19 mouse cellular contexts compared by ENCODE assay signal in the genomic region with DNA sequence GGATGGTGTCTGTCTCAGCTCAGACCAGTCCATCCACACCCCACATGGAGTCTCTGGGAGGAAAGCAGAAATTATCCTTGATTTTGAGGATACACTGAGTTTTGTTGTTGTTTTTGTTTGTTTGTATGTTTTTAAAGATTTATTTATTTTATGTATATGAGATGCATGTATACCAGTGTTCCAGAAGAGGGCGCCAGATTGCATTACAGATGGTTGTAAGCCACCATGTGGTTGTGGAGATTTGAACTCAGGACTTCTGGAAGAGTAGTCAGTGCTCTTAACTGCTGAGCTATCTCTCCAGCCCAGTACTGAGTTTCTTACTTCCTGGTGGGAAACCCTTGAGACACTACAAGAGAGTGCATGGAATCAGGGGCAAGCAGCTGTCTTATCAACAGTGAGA. TPM values are rescaled to one million over a fixed set of nuclear protein-coding genes. Genes with fewer than 3 reads are reported as not detected.
A peak's percentile ranks its signal among the peaks of the same experiment; 100 is the strongest.
DNase-seq lines count a peak whose midpoint lies in the region; ATAC-seq and TF ChIP-seq lines count a peak whose summit lies in the region.
"Had no signal": no experiment of that assay in that cellular context is flagged by ENCODE, and none has a peak within 500 bp of the region (broad histone marks: within the 10 kb centered on the region; RNA-seq: fewer than 3 reads in every experiment).

No protein-coding gene starts in this region.

- H3K27ac ChIP-seq in kidney, adult 2 months (ENCODE audit: insufficient read depth, low read depth, low read length) = no peak overlapping the region
- H3K27ac ChIP-seq in midbrain, embryonic 10.5 days (replicated peaks) = 0 out of 2 replicates have a peak overlapping the region, but pooled peaks have one; percentile 28
- H3K27ac ChIP-seq in midbrain, embryonic 15.5 days = no peak overlapping the region
- H3K27ac ChIP-seq in stomach, postnatal 0 days (replicated peaks) = no peak overlapping the region
- H3K27ac ChIP-seq: hindbrain, embryonic 12.5 days; limb, embryonic 12.5 days; stomach, embryonic 15.5 days had no signal

- H3K4me3 ChIP-seq in kidney, adult 2 months (ENCODE audit: insufficient read depth, low read depth, low read length) = no peak overlapping the region
- no peak overlapping the region for H3K4me3 ChIP-seq in midbrain, embryonic 10.5 days
- no peak overlapping the region for H3K4me3 ChIP-seq in midbrain, embryonic 15.5 days
- H3K4me3 ChIP-seq in stomach, postnatal 0 days (ENCODE audit: low read depth, low read length) = no peak overlapping the region
- H3K4me3 ChIP-seq: hindbrain, embryonic 12.5 days; limb, embryonic 12.5 days; myocyte; stomach, embryonic 15.5 days had no signal

- 0 out of 2 replicates have a peak, but pooled peaks have one; percentile 10 for TF ChIP-seq CTCF in kidney, adult 2 months (conservative IDR thresholded peaks at IDR 0.05; ENCODE audit: insufficient read depth, insufficient read length, low read depth, low read length)
- TF ChIP-seq CTCF in stomach, postnatal 0 days (IDR thresholded peaks at IDR 0.05; ENCODE audit: low read depth) = peak; percentile 52

- TF ChIP-seq EP300 in stomach, postnatal 0 days (optimal IDR thresholded peaks at IDR 0.05) = no peak

- no peak for ATAC-seq in CD4-positive, CD25-positive, alpha-beta regulatory T cell, adult 4 months
- no peak for ATAC-seq in midbrain, embryonic 15.5 days (replicated peaks)
- no peak for ATAC-seq in stomach, postnatal 0 days (ENCODE audit: low FRiP score, low TSS enrichment)

- H3K36me3 ChIP-seq in kidney, adult 2 months (ENCODE audit: control insufficient read depth, insufficient read depth, low read length) = no peaks in the 10 kb centered on the region
- no peaks in the 10 kb centered on the region for H3K36me3 ChIP-seq in midbrain, embryonic 10.5 days
- H3K36me3 ChIP-seq in midbrain, embryonic 15.5 days (replicated peaks) = no peaks in the 10 kb centered on the region
- H3K36me3 ChIP-seq in stomach, postnatal 0 days (ENCODE audit: control insufficient read depth, insufficient read depth, low read length) = no peaks in the 10 kb centered on the region
- H3K36me3 ChIP-seq: hindbrain, embryonic 12.5 days; limb, embryonic 12.5 days; stomach, embryonic 15.5 days had no signal

- WGBS in kidney, adult 2 months = 81% methylated on average over 1 of the region's 1 CpGs
- 75% methylated on average over 1 of the region's 1 CpGs for WGBS in midbrain, embryonic 10.5 days
- WGBS in midbrain, embryonic 15.5 days = 87% methylated on average over 1 of the region's 1 CpGs
- WGBS in stomach, postnatal 0 days = 93% methylated on average over 1 of the region's 1 CpGs

- no peak overlapping the region for H3K9ac ChIP-seq in midbrain, embryonic 15.5 days
- no peak overlapping the region for H3K9ac ChIP-seq in stomach, postnatal 0 days (ENCODE audit: low read length)
- H3K9ac ChIP-seq: hindbrain, embryonic 12.5 days; limb, embryonic 12.5 days; stomach, embryonic 15.5 days had no signal

- no peak for TF ChIP-seq POLR2A in kidney, adult 2 months (IDR thresholded peaks at IDR 0.05; ENCODE audit: low read depth, low read length)

- H3K4me2 ChIP-seq in midbrain, embryonic 15.5 days = no peak overlapping the region
- no peak overlapping the region for H3K4me2 ChIP-seq in stomach, postnatal 0 days (replicated peaks; ENCODE audit: low read depth)
- H3K4me2 ChIP-seq: hindbrain, embryonic 12.5 days; limb, embryonic 12.5 days; stomach, embryonic 15.5 days had no signal

- DNase-seq in CD4-positive, CD25-positive, alpha-beta regulatory T cell, adult 2 months (ENCODE audit: low read depth, low spot score) = peak; percentile 59
- DNase-seq in kidney, adult 2 months = no peak
- no peak for DNase-seq in kidney, postnatal 4 days
- DNase-seq in midbrain, embryonic 10.5 days (ENCODE audit: low spot score) = no peak
- DNase-seq in stomach, postnatal 0 days (ENCODE audit: low spot score) = no peak
- DNase-seq in thymus, postnatal 36 days = no peak
- DNase-seq: adrenal gland, adult 8-10 months; cerebellum, adult 9-10 months; kidney, adult 18-20 months; thymus, postnatal 4 days had no signal

- no peaks in the 10 kb centered on the region for H3K27me3 ChIP-seq in kidney, adult 2 months (replicated peaks; ENCODE audit: control insufficient read depth, insufficient read depth, low read length)
- no peaks in the 10 kb centered on the region; the same call in 1 of the 2 replicates for H3K27me3 ChIP-seq in midbrain, embryonic 10.5 days (ENCODE audit: low read depth, poor library complexity, severe bottlenecking)
- no peaks in the 10 kb centered on the region for H3K27me3 ChIP-seq in midbrain, embryonic 15.5 days (replicated peaks)
- no peaks in the 10 kb centered on the region for H3K27me3 ChIP-seq in stomach, postnatal 0 days (ENCODE audit: control insufficient read depth, insufficient read depth, low read length)
- H3K27me3 ChIP-seq: hindbrain, embryonic 12.5 days; limb, embryonic 12.5 days; stomach, embryonic 15.5 days had no signal

- no peaks in the 10 kb centered on the region for H3K4me1 ChIP-seq in kidney, adult 2 months (ENCODE audit: control insufficient read depth, insufficient read depth, low read length)
- H3K4me1 ChIP-seq in midbrain, embryonic 10.5 days = peaks cover 51% of the 10 kb centered on the region
- H3K4me1 ChIP-seq in midbrain, embryonic 15.5 days = no peaks in the 10 kb centered on the region
- no peaks in the 10 kb centered on the region for H3K4me1 ChIP-seq in stomach, postnatal 0 days (replicated peaks; ENCODE audit: control insufficient read depth, insufficient read depth)

- no peaks in the 10 kb centered on the region for H3K9me3 ChIP-seq in midbrain, embryonic 10.5 days (replicated peaks)
- H3K9me3 ChIP-seq in midbrain, embryonic 15.5 days = no peaks in the 10 kb centered on the region
- H3K9me3 ChIP-seq in stomach, postnatal 0 days (ENCODE audit: control insufficient read depth, low read length) = no peaks in the 10 kb centered on the region
- H3K9me3 ChIP-seq: hindbrain, embryonic 12.5 days; limb, embryonic 12.5 days; stomach, embryonic 15.5 days had no signal

RNA-seq across cellular contexts. Expression of a gene that starts 10.6 kb away (rescaled TPM):
- polyA plus RNA-seq in CD4-positive, CD25-positive, alpha-beta regulatory T cell, adult 4 months (2017; shearing (Covaris generic)) = not detected
- not detected in 2 replicates for polyA plus RNA-seq in kidney, adult 2 months (2012; rRNA removed)
- polyA plus RNA-seq in midbrain, embryonic 10.5 days (2016; fragmentation: Nextera tagmentation; extraction: Ambion mirVana) = 0.27 and 0.36 TPM in 2 replicates
- not detected in 2 replicates for polyA plus RNA-seq in midbrain, embryonic 15.5 days (2015; fragmentation: Nextera tagmentation; extraction: Ambion mirVana)
- polyA plus RNA-seq in stomach, postnatal 0 days (2015; fragmentation: Nextera tagmentation; extraction: Ambion mirVana) = 0.08 TPM in 1 of 2 replicates, not detected in the other
- polyA plus RNA-seq: heart, embryonic 14.5 days; hindbrain, embryonic 12.5 days; large intestine, adult 2 months; limb, embryonic 12.5 days; lung, embryonic 16.5 days had no signal

RNA-seq across cellular contexts. Expression of a gene that starts 13.6 kb away (rescaled TPM):
- not detected for polyA plus RNA-seq in CD4-positive, CD25-positive, alpha-beta regulatory T cell, adult 4 months (2017; shearing (Covaris generic))
- 0.12 and 0.13 TPM in 2 replicates for polyA plus RNA-seq in kidney, adult 2 months (2012; rRNA removed)
- polyA plus RNA-seq in midbrain, embryonic 10.5 days (2016; fragmentation: Nextera tagmentation; extraction: Ambion mirVana) = 57.3 and 69.1 TPM in 2 replicates
- 21.4 and 28.4 TPM in 2 replicates for polyA plus RNA-seq in midbrain, embryonic 15.5 days (2015; fragmentation: Nextera tagmentation; extraction: Ambion mirVana)
- polyA plus RNA-seq in stomach, postnatal 0 days (2015; fragmentation: Nextera tagmentation; extraction: Ambion mirVana) = 0.44 and 0.74 TPM in 2 replicates
- polyA plus RNA-seq: heart, embryonic 14.5 days had no signal

RNA-seq across cellular contexts. Expression of a gene that starts 41.6 kb away (rescaled TPM):
- polyA plus RNA-seq in CD4-positive, CD25-positive, alpha-beta regulatory T cell, adult 4 months (2017; shearing (Covaris generic)) = not detected
- 241 and 285 TPM in 2 replicates for polyA plus RNA-seq in kidney, adult 2 months (2012; rRNA removed)
- 19.0 TPM in 2 replicates for polyA plus RNA-seq in midbrain, embryonic 10.5 days (2016; fragmentation: Nextera tagmentation; extraction: Ambion mirVana)
- polyA plus RNA-seq in midbrain, embryonic 15.5 days (2015; fragmentation: Nextera tagmentation; extraction: Ambion mirVana) = 9.3 and 9.4 TPM in 2 replicates
- polyA plus RNA-seq in stomach, postnatal 0 days (2015; fragmentation: Nextera tagmentation; extraction: Ambion mirVana) = 10.8 and 11.2 TPM in 2 replicates

RNA-seq across cellular contexts. Expression of a gene that starts 44.2 kb away (rescaled TPM):
- polyA plus RNA-seq in CD4-positive, CD25-positive, alpha-beta regulatory T cell, adult 4 months (2017; shearing (Covaris generic)) = not detected
- polyA plus RNA-seq in kidney, adult 2 months (2012; rRNA removed) = 0.38 and 0.42 TPM in 2 replicates
- polyA plus RNA-seq in midbrain, embryonic 10.5 days (2016; fragmentation: Nextera tagmentation; extraction: Ambion mirVana) = 1.1 and 1.7 TPM in 2 replicates
- polyA plus RNA-seq in midbrain, embryonic 15.5 days (2015; fragmentation: Nextera tagmentation; extraction: Ambion mirVana) = 0.40 and 0.46 TPM in 2 replicates
- polyA plus RNA-seq in stomach, postnatal 0 days (2015; fragmentation: Nextera tagmentation; extraction: Ambion mirVana) = 0.35 and 0.58 TPM in 2 replicates
- polyA plus RNA-seq: limb, embryonic 12.5 days had no signal

Comparison
In these comparisons a context has a peak if more than half of its experiments do, and no peak if none do; other contexts are left out.
1. RNA of a gene that starts 13.6 kb away (polyA plus RNA-seq): 57.3 to 69.1 TPM in midbrain, embryonic 10.5 days and 21.4 to 28.4 TPM in midbrain, embryonic 15.5 days; 0.44 to 0.74 TPM in stomach, postnatal 0 days, 0.12 to 0.13 TPM in kidney, adult 2 months and not detected in CD4-positive, CD25-positive, alpha-beta regulatory T cell, adult 4 months; every median in the first group is over 10 times any median in the second.
2. RNA of a gene that starts 41.6 kb away (polyA plus RNA-seq): 241 to 285 TPM in kidney, adult 2 months; 19.0 TPM in midbrain, embryonic 10.5 days, 10.8 to 11.2 TPM in stomach, postnatal 0 days, 9.3 to 9.4 TPM in midbrain, embryonic 15.5 days and not detected in CD4-positive, CD25-positive, alpha-beta regulatory T cell, adult 4 months; every median in the first group is over 10 times any median in the second.